Mouse (Mus musculus) bone marrow, adult 2 months (tissue): ENCODE data around the gene Clptm1.

Source experiments
- CTCF ChIP-seq: fragments of 200-500 bp; IDR thresholded peaks from 2 replicates; pipeline ENCODE4 v1.5.1; 2011; ENCODE audit warnings: low read length, control low read depth; ENCODE audit not compliant: control insufficient read depth, insufficient read depth
- POLR2A ChIP-seq: fragments of 200-500 bp; IDR thresholded peaks from 2 replicates; pipeline ENCODE4 v1.6.1; 2011; ENCODE audit warnings: low read depth, mild to moderate bottlenecking, control low read depth, low read length, borderline replicate concordance; ENCODE audit not compliant: control insufficient read depth

GRCm38 (mm10) chr7:19695881-19696280 lies 31.0 kb upstream of the Clptm1 start:
- TF ChIP-seq CTCF (no peak), POLR2A (no peak)
